Mouse (Mus musculus) lung, adult 2 months (tissue): Measurements from ENCODE around the gene 4930469K13Rik.

ENCODE experiments used
- CTCF ChIP-seq: fragments of 200-500 bp; IDR thresholded peaks from 2 replicates; pipeline ENCODE4 v1.5.1; 2011; ENCODE audit warnings: mild to moderate bottlenecking, low read length, control low read depth; ENCODE audit not compliant: insufficient read depth
- POLR2A ChIP-seq: fragments of 200-500 bp; IDR thresholded peaks from 2 replicates; pipeline ENCODE4 v1.6.1; 2011; ENCODE audit warnings: low read depth, mild to moderate bottlenecking, control low read depth, low read length, borderline replicate concordance; ENCODE audit errors: extremely low read depth

DNA sequence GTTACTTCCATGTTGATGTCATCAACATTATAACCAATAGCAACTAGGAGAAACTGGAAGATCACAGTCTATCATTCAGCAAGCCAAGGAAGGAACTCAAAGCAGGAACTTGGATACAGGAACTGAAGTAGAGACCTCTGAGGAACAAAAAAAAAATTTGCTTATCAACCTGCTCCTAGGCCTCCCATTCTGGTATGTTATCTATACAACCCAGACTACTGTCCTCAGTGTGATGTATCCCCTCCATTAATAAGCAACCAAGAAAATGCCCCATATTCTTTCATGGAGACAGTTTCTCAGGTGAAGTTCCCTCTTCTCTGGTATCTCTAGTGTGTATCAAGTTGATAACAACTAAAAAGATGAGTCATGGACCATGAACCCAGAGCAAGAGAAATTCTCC is 40.0 kb downstream of the 4930469K13Rik start:
- TF ChIP-seq CTCF (no peak), POLR2A (no peak)
